In the genomic region with DNA sequence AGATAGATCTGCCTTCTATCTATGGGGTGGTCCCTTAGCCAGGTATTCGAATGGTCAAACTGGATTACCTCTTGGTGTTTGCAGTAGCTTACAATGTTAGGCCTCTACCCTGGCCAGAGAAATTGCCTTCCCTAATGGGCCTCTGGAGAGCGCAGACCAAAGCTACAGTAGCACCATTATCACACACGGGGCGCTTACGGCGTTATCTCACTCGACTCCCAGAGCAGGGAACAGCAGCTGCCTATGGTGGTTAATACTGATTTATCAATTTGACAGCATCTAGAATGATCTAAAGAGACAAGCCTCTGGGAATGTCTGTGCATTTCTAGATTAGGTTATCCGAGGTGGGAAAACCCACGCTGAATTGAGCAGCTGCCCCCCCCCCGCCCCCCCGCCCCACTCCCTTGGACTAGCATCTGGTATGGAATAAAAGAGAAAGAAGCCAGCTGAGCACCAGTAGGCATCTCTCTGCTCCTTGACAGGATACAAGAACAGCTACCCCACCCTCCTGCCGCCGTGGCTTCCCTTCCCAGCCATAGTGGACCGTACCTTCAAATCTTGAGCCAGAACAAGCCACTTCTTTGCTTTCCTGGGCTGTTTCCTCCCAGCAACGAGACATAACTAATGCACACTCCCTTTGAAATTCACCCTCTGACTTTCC, we compare ENCODE assay signal across 16 mouse cellular contexts.
DNase-seq lines count a peak whose midpoint lies in the region; ATAC-seq and TF ChIP-seq lines count a peak whose summit lies in the region.
"Had no signal": no experiment of that assay in that cellular context is flagged by ENCODE, and none has a peak within 500 bp of the region (broad histone marks: within the 10 kb centered on the region; RNA-seq: fewer than 3 reads in every experiment).

No protein-coding gene starts in this region.

- TF ChIP-seq CTCF in left cerebral cortex, adult 2 months (IDR thresholded peaks at IDR 0.05), result no peak

- no peaks in the 10 kb centered on the region for H3K36me3 ChIP-seq in hindbrain, embryonic 11.5 days (ENCODE audit: control insufficient read depth, insufficient read depth, low read length)
- no peaks in the 10 kb centered on the region for H3K36me3 ChIP-seq in hindbrain, embryonic 14.5 days (replicated peaks; ENCODE audit: control insufficient read depth, insufficient read depth)
- H3K36me3 ChIP-seq in midbrain, embryonic 16.5 days (ENCODE audit: control insufficient read depth, insufficient read depth, low read length), result no peaks in the 10 kb centered on the region
- H3K36me3 ChIP-seq: embryonic facial prominence, embryonic 10.5 days; limb, embryonic 12.5 days; liver, embryonic 15.5 days had no signal

- ATAC-seq in hindbrain, embryonic 11.5 days (ENCODE audit: low FRiP score), result peak; percentile 63
- no peak for ATAC-seq in hindbrain, embryonic 14.5 days (ENCODE audit: low FRiP score)
- ATAC-seq in midbrain, embryonic 16.5 days, result peak; percentile 21; the same call in 1 of the 2 replicates

- intact Hi-C loops in left cerebral cortex, adult 2 months (cut with DNase I), result no loop called here
- intact Hi-C loops in left cerebral cortex, postnatal 10 days (cut with DNase I), result no loop called here

- no peak for DNase-seq in left cerebral cortex, adult 2 months (ENCODE audit: extremely low spot score in 1 of 2, low spot score in 2 of 2)
- DNase-seq in left cerebral cortex, postnatal 10 days (ENCODE audit: extremely low spot score in 1 of 2, low spot score in 2 of 2), result no peak
- peak; percentile 42 for DNase-seq in hindbrain, embryonic 11.5 days (ENCODE audit: low spot score)
- DNase-seq in hindbrain, embryonic 14.5 days (ENCODE audit: low spot score), result peak; percentile 49
- DNase-seq in layer of hippocampus, postnatal 25 days (ENCODE audit: extremely low spot score in 1 of 2, low spot score in 1 of 2), result no peak
- DNase-seq in adrenal gland, postnatal 4 days (ENCODE audit: low spot score in 2 of 2), result no peak
- DNase-seq: cerebellum, postnatal 10 days; gastrocnemius, postnatal 36 days; heart, postnatal 14 days; lung, postnatal 10 days had no signal

- H3K27ac ChIP-seq in left cerebral cortex, adult 2 months, result peak overlapping the region; percentile 40; the same call in 1 of the 2 replicates
- peak overlapping the region; percentile 49; the same call in 1 of the 2 replicates for H3K27ac ChIP-seq in hindbrain, embryonic 11.5 days (ENCODE audit: low read depth, low read length)
- no peak overlapping the region for H3K27ac ChIP-seq in hindbrain, embryonic 14.5 days
- no peak overlapping the region for H3K27ac ChIP-seq in midbrain, embryonic 16.5 days (ENCODE audit: low read length)
- H3K27ac ChIP-seq: embryonic facial prominence, embryonic 10.5 days; limb, embryonic 12.5 days; liver, embryonic 15.5 days; stomach, postnatal 0 days had no signal

- H3K27me3 ChIP-seq in hindbrain, embryonic 11.5 days (ENCODE audit: control insufficient read depth, insufficient read depth, low read length), result no peaks in the 10 kb centered on the region
- no peaks in the 10 kb centered on the region for H3K27me3 ChIP-seq in hindbrain, embryonic 14.5 days (ENCODE audit: control insufficient read depth, insufficient read depth, low read length)
- H3K27me3 ChIP-seq in midbrain, embryonic 16.5 days (ENCODE audit: control insufficient read depth, insufficient read depth, low read depth, low read length), result no peaks in the 10 kb centered on the region
- H3K27me3 ChIP-seq: liver, embryonic 15.5 days; megakaryocyte, embryonic 14.5 days had no signal

- H3K9ac ChIP-seq in hindbrain, embryonic 11.5 days (ENCODE audit: low read depth, low read length), result no peak overlapping the region
- H3K9ac ChIP-seq in hindbrain, embryonic 14.5 days, result no peak overlapping the region
- no peak overlapping the region for H3K9ac ChIP-seq in midbrain, embryonic 16.5 days (ENCODE audit: low read depth, low read length)
- H3K9ac ChIP-seq: limb, embryonic 12.5 days; liver, embryonic 15.5 days had no signal

- H3K4me1 ChIP-seq in hindbrain, embryonic 11.5 days (replicated peaks; ENCODE audit: control insufficient read depth, insufficient read depth, low read length), result 0 out of 2 replicates have a peak, but pooled peaks cover 2% of the 10 kb centered on the region
- H3K4me1 ChIP-seq in hindbrain, embryonic 14.5 days (replicated peaks; ENCODE audit: control insufficient read depth, insufficient read depth, low read length), result peaks cover 14% of the 10 kb centered on the region; the same call in 1 of the 2 replicates
- peaks cover 22% of the 10 kb centered on the region for H3K4me1 ChIP-seq in midbrain, embryonic 16.5 days (ENCODE audit: control insufficient read depth, insufficient read depth, low read length)
- H3K4me1 ChIP-seq: limb, embryonic 12.5 days; liver, embryonic 15.5 days; megakaryocyte, embryonic 14.5 days had no signal

- no peaks in the 10 kb centered on the region for H3K9me3 ChIP-seq in hindbrain, embryonic 11.5 days (ENCODE audit: control insufficient read depth, low read length)
- no peaks in the 10 kb centered on the region for H3K9me3 ChIP-seq in hindbrain, embryonic 14.5 days (ENCODE audit: control insufficient read depth, low read length)
- H3K9me3 ChIP-seq in midbrain, embryonic 16.5 days (replicated peaks; ENCODE audit: control insufficient read depth, low read length, poor library complexity, severe bottlenecking), result no peaks in the 10 kb centered on the region
- H3K9me3 ChIP-seq: limb, embryonic 12.5 days; liver, embryonic 15.5 days had no signal

- no peak overlapping the region for H3K4me2 ChIP-seq in hindbrain, embryonic 11.5 days (replicated peaks; ENCODE audit: low read depth, low read length)
- H3K4me2 ChIP-seq in hindbrain, embryonic 14.5 days (replicated peaks), result no peak overlapping the region
- no peak overlapping the region for H3K4me2 ChIP-seq in midbrain, embryonic 16.5 days (ENCODE audit: low read length)
- H3K4me2 ChIP-seq: limb, embryonic 12.5 days; liver, embryonic 15.5 days had no signal

- WGBS in hindbrain, embryonic 11.5 days, result 43% methylated on average over 15 of the region's 15 CpGs
- 31% methylated on average over 14 of the region's 15 CpGs for WGBS in hindbrain, embryonic 14.5 days
- WGBS in midbrain, embryonic 16.5 days, result 27% methylated on average over 15 of the region's 15 CpGs

- no peak overlapping the region for H3K4me3 ChIP-seq in left cerebral cortex, adult 2 months
- H3K4me3 ChIP-seq in hindbrain, embryonic 11.5 days (ENCODE audit: low read depth, low read length), result no peak overlapping the region
- H3K4me3 ChIP-seq in hindbrain, embryonic 14.5 days (replicated peaks; ENCODE audit: low read length), result no peak overlapping the region
- no peak overlapping the region for H3K4me3 ChIP-seq in midbrain, embryonic 16.5 days (ENCODE audit: low read depth, low read length)
- H3K4me3 ChIP-seq: embryonic facial prominence, embryonic 10.5 days; limb, embryonic 12.5 days; liver, embryonic 15.5 days; megakaryocyte, embryonic 14.5 days had no signal

Comparison
In these comparisons a context has a peak if more than half of its experiments do, and no peak if none do; other contexts are left out.
1. H3K27ac ChIP-seq: peak in left cerebral cortex, adult 2 months (single experiment) and hindbrain, embryonic 11.5 days (single experiment); none in hindbrain, embryonic 14.5 days (single experiment) and midbrain, embryonic 16.5 days (single experiment).
2. DNase-seq: peak in hindbrain, embryonic 11.5 days (single experiment) and hindbrain, embryonic 14.5 days (single experiment); none in left cerebral cortex, adult 2 months (0 of 2), left cerebral cortex, postnatal 10 days (0 of 2), layer of hippocampus, postnatal 25 days (0 of 2) and adrenal gland, postnatal 4 days (0 of 2).